Mouse (Mus musculus): ENCODE results near the gene Crk. TPM values are rescaled to one million over a fixed set of nuclear protein-coding genes. Genes with fewer than 3 reads are reported as not detected.

Crk gene
- polyA plus RNA-seq, 1 experiment, result 30.5 TPM

GRCm38 (mm10) chr11:75654471-75655390, 24.3 kb upstream of the Crk start:
- WGBS, result 42% methylated on average over 25 of the region's 25 CpGs
- DNase-seq (ENCODE audit: low read depth, low spot score), result no peak

GRCm38 (mm10) chr11:75655621-75656545, 23.2 kb upstream of the Crk start:
- WGBS, result 1% methylated on average over 77 of the region's 78 CpGs
- no peak for DNase-seq (ENCODE audit: low read depth, low spot score)

GRCm38 (mm10) chr11:75656621-75657590, 22.2 kb upstream of the Crk start:
- no peak for DNase-seq (ENCODE audit: low read depth, low spot score)
- 43% methylated on average over 20 of the region's 20 CpGs for WGBS

GRCm38 (mm10) chr11:75657841-75658240, 21.2 kb upstream of the Crk start:
- no peak for DNase-seq (ENCODE audit: low read depth, low spot score)

GRCm38 (mm10) chr11:75658311-75658710, 20.7 kb upstream of the Crk start:
- 88% methylated on average over 13 of the region's 13 CpGs for WGBS
- DNase-seq (ENCODE audit: low read depth, low spot score), result no peak

- no peak for DNase-seq (ENCODE audit: low read depth, low spot score)
- 72% methylated on average over 14 of the region's 14 CpGs for WGBS
These were observed 19.9 kb upstream of the Crk start for GRCm38 (mm10) chr11:75658996-75659750.

- no peak for DNase-seq (ENCODE audit: low read depth, low spot score)
- WGBS, result 92% methylated on average over 12 of the region's 12 CpGs
These were observed 18.9 kb upstream of the Crk start for GRCm38 (mm10) chr11:75660081-75660590.

- WGBS, result 94% methylated on average over 21 of the region's 21 CpGs
- DNase-seq (ENCODE audit: low read depth, low spot score), result no peak
These were observed 17.9 kb upstream of the Crk start for GRCm38 (mm10) chr11:75660941-75661800.

GRCm38 (mm10) chr11:75662131-75662530, 16.9 kb upstream of the Crk start:
- whole genome bisulfite sequencing, result 94% methylated on average over 7 of the region's 7 CpGs
- no peak for DNase-seq (ENCODE audit: low read depth, low spot score)

GRCm38 (mm10) chr11:75666296-75666695, 12.8 kb upstream of the Crk start:
- 96% methylated on average over 6 of the region's 6 CpGs for WGBS
- DNase-seq (ENCODE audit: low read depth, low spot score), result no peak

- 87% methylated on average over 3 of the region's 3 CpGs for WGBS
- no peak for DNase-seq (ENCODE audit: low read depth, low spot score)
These were observed 10.4 kb upstream of the Crk start for GRCm38 (mm10) chr11:75668621-75669020.

- no peak for DNase-seq (ENCODE audit: low read depth, low spot score)
- 91% methylated on average over 11 of the region's 11 CpGs for WGBS
These were observed 9.7 kb upstream of the Crk start for GRCm38 (mm10) chr11:75669176-75669852.

GRCm38 (mm10) chr11:75669853-75670200, 9.2 kb upstream of the Crk start:
- 92% methylated on average over 12 of the region's 12 CpGs for WGBS

GRCm38 (mm10) chr11:75671426-75672180, 7.5 kb upstream of the Crk start:
- no peak for DNase-seq (ENCODE audit: low read depth, low spot score)
- WGBS, result 79% methylated on average over 22 of the region's 22 CpGs

More at GRCm38 (mm10) chr11:75669853-75670200, 9.2 kb upstream of the Crk start:
- no peak for DNase-seq (ENCODE audit: low read depth, low spot score)

GRCm38 (mm10) chr11:75673411-75673810, 5.6 kb upstream of the Crk start:
- no peak for DNase-seq (ENCODE audit: low read depth, low spot score)
- WGBS, result 93% methylated on average over 5 of the region's 5 CpGs

GRCm38 (mm10) chr11:75674875-75675274, 4.2 kb upstream of the Crk start:
- no peak for DNase-seq (ENCODE audit: low read depth, low spot score)
- 72% methylated on average over 3 of the region's 3 CpGs for WGBS

All from large intestine, adult 2 months (tissue).